Mouse (Mus musculus) heart, adult 2 months (tissue): ENCODE data around the gene Ctu2.
A peak's percentile ranks its signal among the peaks of the same experiment; 100 is the strongest.

Source experiments
- EP300 ChIP-seq: fragments of 200-500 bp; IDR thresholded peaks from 2 replicates; pipeline ENCODE4 v1.6.1; 2011; ENCODE audit warnings: low read depth, low read length, control low read depth; ENCODE audit not compliant: insufficient read depth
- POLR2A ChIP-seq: fragments of 200-500 bp; IDR thresholded peaks from 2 replicates; pipeline ENCODE4 v1.6.1; 2011; ENCODE audit warnings: mild to moderate bottlenecking, low read depth, low read length, control low read depth; ENCODE audit not compliant: insufficient read depth

DNA sequence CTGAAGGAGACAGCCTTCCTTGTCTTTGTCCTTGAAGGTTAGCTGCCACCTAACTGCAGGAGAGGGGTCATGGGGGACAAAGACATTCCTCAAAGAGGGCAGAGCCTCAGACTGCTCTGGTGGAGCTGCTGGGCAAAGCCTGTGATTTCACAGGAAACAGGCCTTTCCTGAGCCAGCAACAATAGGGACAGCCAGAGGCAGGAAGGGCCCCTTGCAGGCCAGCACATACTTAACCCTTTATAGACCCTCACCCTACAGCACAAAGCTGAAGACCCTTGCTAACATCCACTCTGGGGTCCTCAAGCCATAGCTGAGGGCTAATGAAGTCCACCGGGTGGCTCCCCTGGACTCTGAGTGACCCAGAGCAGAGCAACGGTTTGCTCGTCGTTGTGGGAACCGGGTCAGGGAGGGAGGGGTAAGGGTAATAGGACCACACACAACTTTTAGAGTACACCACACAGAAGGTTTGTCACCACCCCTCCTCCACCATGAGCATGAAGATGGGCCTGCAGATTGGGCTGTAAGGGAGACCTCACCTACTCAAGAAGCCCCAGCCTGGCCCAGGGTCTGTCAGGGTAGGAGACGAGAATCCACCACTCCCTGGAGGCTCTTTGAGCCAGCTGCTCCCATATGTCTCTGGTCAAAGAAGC, 41.7 kb downstream of the Ctu2 start:
- TF ChIP-seq EP300 (peak; percentile 95), POLR2A (peak; percentile 67)
